Mouse (Mus musculus) heart, postnatal 14 days (tissue): Measurements from ENCODE around the gene Cox17. TPM values are rescaled to one million over a fixed set of nuclear protein-coding genes. Genes with fewer than 3 reads are reported as not detected.
"Not testable (repeated sequence)": the region's sequence is repeated elsewhere in the genome, so short reads cannot be mapped to it uniquely, and the experiment has no call there.

Experiments
- DNase-seq, 2 experiments: peaks; one replicate each; pipeline ENCODE4 v3.0.0; 2021 to 2022
- intact Hi-C: fragments of 180-260 bp; cut with DNase I; formaldehyde crosslinking; loops from one replicate; pipeline ENCODE4 v1.15.1; 2025
- long read RNA-seq, 2 experiments: library from polyadenylated mRNA; stranded (forward); transcript quantifications; one replicate each; pipeline ENCODE4 v2.0.0; 2021
- total RNA-seq, 2 experiments: library from RNA; stranded (reverse); gene quantifications; 2 replicates each; pipeline ENCODE4 v1.2.3; 2021

Gene Cox17
- 100 to 1,000 TPM; 227 to 256 TPM for total RNA-seq
- long read RNA-seq, experiment 1, transcript Cox17-201 (3 exons, 444 nt), result major isoform, 136 of 143 reads
- long read RNA-seq, experiment 1, partial matches to known transcripts, result 0 of 143 reads
- long read RNA-seq, experiment 1, other reads (novel, unspliced or antisense), result 4 of 143 reads
- long read RNA-seq, experiment 2, transcript Cox17-204 (2 exons, 2,396 nt), result minor isoform, 18 of 172 reads
- long read RNA-seq, experiment 2, transcript Cox17-201 (3 exons, 444 nt), result major isoform, 151 of 172 reads
- long read RNA-seq, experiment 2, partial matches to known transcripts, result 0 of 172 reads
- long read RNA-seq, experiment 2, other reads (novel, unspliced or antisense), result 3 of 172 reads

DNA sequence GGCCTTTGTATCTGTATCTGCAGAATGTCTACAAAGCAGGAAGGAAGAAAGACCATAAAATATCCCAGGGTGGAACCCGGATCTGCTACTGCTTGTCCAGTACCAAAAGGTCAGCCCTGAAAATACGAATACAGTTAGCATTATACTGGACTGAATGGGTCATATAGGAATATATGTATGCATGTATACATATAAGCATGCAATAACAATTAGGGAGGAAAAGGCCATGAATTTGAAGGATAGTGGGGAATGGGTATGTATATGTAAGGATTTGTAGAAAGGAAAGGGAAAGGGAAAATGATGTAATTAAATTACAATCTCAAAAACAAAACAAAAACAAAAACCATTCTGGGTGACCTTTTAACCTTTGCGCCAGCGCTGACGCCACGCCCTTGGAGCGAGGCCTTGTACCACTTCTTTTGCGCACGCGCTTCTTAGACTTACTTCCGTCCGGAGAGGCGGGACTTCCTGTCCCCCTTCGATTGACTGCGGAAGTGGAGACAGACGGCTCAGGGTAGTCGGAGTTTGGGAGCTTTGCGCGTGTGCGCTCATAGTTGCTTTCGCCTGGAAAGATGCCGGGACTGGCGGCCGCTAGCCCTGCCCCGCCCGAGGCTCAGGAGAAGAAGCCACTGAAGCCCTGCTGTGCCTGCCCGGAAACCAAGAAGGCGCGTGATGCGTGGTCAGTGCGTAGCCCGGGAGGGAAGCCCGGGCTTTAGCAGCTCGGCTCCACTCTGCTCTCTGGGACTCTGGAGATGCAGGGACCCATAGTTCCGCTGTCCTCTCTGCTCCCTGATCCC lies at the start of gene Cox17, which contains the start of gene Gm21987:
Gene Cox17, plus strand, starts transcription at position 463 of the 797 bp plus-strand sequence.
Gene Gm21987, plus strand, starts transcription at position 512 of the 797 bp plus-strand sequence.
- DNase-seq, result peak; percentile 91 to 94
- intact Hi-C loops, result no loop called here

DNA sequence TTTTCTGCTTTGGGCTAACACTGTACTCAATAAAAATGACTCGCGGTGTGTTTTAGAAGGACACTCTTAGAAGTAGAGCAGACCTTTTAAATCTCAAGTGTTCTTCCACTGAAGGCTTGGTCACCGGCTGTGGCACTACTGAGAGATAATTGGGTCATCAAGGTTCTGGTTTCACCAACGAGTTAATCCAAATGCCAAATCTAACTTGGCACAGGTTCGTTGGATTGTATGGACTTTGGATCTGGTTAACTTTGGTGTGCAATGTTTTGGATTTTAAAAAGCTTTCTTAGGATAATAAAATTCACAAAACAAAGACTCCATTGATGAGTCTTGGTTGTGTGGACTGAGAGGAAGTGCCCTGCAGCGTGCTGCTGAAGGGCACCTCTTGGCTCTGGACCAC lies 48.4 kb upstream of the Cox17 start:
- intact Hi-C loops, result no loop called here
- DNase-seq, result no peak

DNA sequence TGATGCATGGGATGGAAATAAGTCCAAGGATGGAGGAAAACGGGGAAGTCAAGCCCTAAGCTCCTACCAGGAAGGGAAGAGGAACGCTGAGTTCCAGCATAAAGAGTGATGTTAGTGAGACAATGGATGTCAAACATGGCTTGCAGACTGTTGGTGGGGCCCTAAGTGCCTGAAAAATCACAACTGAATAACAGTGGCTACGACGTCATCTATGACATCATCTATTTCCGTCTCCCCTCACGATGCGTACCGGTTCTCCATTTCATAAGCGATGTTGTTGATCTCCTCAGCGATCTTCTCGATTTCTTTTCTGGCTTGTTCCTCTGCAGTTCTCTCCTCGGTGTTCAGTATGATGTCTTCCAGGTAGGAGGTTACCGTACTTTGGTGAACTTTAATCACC lies 44.4 kb upstream of the Cox17 start:
- DNase-seq, result no peak
- intact Hi-C loops, result no loop called here

DNA sequence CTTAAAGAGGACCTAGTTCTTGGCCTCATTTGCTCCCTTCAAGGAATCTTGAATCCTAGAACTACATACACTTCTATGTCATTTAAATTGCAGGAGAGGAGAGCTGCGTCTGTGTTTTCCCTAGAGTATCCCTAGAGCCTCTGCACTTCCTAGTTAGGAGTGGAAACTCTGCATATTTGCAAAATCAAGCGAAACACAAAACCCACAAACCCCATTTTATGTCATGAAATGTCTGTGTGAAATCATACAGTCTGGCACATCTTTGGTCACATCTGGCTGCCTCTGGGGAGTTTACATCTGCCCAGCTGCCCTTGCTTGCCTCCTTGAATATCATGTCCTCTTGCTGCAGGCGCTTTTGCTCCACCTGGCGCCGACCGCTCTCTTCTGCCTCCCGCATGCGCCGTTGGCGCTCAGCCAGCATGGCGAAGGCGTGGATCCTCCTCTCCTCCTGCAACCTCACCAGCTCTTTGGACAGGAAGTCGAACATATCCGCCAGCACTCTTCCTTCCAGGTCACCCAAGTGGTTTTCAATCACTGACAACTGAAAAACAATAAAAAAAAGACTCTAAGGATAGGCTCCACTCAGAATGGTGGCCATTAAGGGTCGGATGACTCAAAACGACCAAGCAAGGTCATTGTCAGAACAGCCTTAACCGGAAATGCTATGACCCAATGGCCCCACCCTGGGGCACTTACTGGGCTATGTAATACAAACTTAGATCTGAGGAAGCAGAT lies 42.2 kb upstream of the Cox17 start:
- DNase-seq, result peak; percentile 34 to 42
- intact Hi-C loops, result no loop called here

DNA sequence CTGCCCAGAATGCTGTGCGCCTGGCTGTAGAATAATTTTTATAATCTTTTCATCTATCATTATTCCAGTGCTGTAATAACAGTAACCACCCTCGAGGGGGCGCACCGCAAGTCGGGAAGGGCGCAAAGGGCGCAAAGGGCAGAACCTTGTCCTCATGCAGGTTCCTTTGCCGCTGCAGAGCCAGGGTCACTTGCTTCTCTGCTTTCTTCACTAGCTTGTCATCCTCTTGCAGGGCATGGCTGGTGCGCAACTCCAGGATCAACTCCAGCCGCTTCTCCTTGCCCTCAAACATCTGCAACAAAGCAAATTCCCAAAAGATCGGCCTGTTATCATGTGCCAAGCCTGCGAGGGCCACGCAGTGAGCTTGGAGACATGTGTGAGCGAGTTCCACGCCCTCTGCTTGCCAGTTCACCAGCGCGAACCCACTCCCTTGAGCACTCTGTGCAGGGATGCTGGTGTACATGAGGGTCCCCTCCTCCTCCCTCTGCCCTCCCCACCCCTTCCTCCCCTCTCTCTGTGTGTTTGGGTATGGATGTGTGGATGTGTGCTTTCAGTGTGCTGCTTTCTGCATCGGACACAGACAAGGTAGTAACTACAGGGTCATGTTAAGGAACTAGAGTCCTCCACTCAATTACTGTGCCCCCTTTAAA lies 40.1 kb upstream of the Cox17 start:
- peak in 1 of 2 experiments; percentile 19 for DNase-seq
- intact Hi-C loops, result no loop called here

DNA sequence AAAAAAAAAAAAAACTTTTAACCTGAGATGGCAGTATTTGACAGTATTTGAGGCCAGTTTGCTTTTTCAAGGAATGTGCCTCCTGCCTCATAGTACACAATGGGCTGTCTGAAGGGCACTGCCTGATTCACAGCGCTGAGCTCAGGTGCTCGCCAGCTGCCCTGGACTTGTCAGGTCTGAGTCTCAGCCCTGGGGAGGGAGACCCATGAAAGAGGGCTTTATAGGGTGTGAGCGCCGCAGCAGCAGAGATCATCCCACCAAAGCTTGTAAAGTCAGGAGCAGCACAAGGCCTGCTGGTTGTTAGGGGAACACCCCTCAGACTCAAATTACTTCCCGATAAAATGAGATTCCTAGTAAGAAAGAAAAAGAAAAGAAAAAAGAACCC lies 39.6 kb upstream of the Cox17 start:
- intact Hi-C loops, result no loop called here
- DNase-seq, result no peak

DNA sequence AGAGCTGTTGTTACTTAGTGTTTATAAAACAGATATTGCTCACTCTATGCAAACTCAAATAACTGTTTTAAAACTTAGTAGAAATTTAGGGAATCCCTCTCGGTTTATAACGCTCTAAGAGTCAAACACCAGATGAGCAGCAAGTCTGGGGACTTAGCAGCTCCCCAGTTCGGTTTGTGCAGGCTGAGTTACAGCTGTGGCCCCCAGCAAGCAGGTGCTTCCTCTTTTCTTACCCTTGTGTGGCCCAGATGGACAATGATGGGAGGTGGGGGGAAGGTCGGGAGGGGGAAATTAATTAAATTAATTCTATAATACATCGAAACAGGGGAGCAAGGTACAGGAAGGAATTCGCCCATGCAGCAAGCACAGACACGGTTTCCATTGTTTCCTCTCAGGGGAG lies 39.1 kb upstream of the Cox17 start:
- intact Hi-C loops, result no loop called here
- no peak for DNase-seq

DNA sequence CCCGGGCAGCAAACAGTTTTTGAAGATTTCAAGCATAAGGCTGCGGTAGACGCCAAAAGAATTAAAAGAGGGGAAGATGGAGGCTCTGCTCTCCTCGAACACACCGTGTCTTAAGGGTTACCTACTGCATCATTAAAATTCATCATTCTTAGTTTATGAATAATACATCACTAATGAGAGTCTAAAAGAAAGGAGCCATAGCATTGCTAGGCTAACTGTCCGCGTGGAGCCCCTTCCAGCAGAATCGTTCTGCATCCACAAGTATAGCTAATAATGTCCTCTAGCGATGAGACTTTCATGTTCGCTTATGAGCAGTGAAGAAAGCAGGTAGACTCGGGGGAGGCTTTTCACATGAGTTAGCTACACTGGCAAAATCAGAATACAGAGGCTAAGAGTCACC lies 38.6 kb upstream of the Cox17 start:
- no peak for DNase-seq
- intact Hi-C loops, result no loop called here

DNA sequence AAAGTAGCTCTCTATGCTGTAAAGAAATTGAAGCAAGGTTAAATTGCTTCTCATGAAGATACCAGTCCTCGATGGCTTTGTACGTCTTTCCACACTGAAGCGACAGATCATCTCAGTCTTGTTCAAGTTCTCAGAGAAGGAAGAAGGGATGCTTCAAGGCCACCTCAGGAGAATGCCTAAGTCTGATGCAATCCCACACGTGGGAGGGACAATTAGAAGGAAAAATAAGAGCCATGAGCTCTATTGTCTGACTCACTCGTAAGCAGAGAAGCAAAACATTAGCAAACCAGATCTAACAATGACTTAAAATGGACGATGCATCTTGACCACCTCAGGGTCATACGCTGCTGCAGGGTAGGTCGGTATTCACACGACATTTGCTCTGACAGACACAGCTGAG lies 28.3 kb upstream of the Cox17 start:
- DNase-seq, result no peak
- intact Hi-C loops, result no loop called here

DNA sequence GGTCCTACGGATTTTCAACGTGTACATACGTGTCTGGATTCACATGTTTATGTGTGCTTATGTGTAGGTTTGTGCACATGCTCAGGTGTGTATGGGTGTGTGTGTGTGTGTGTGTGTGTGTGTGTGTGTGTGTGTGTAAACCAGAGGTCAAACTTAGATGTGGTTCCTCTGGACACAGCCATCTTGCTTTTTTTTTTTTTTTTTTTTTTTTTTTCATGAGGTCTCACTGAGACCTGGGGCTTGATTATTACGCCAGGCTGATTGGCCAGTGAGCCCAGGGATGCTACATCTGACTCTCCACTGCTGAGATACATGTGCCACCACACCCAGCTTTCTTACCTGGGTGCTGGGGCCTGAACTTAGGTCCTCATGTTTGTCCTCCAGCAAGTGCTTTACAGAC lies 27.7 kb upstream of the Cox17 start:
- DNase-seq, result no peak
- intact Hi-C loops, result no loop called here

DNA sequence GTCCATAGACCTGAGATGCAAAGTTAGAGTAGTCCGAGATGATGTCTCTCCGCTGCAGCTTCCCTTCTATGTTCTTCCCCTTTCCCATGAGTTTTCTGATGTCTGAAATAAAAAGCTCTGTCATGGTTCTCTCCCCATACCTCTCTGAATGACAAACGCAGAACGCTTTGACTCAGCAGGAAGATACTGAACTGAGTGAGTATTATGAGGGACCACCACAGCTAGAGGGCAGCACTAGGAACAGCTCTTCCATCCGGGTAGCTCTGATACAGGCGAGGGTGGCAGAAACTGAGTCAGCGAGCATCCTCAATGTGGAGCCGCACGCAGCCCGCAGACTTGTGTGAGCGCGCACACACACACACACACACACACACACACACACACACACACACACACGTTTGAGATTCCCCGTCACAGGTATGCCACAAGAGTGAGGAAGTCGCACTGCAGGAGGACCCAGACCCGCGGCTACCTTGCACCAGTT lies 25.3 kb upstream of the Cox17 start:
- intact Hi-C loops, result no loop called here
- DNase-seq, result peak; percentile 17 to 52

DNA sequence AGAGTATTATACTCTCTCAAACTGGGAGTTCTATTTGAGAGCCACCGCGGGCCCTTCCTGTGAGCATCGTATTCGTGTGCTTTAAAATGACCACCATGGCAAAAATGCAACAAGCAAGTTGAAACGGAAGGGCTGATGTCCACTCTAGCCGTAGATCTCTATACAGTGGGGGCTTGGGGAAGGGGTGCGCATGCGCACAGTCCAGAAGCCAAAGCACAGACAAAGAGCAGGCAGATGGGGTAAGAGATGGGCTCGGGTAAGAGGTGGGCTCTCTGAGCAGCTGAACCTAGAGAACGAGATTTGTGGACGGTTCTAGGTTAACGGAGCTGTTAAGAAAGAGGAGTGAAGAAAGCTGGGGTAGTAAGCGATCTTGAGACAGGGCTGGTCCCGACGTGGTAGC lies 22.5 kb upstream of the Cox17 start:
- intact Hi-C loops, result no loop called here
- DNase-seq, result no peak

DNA sequence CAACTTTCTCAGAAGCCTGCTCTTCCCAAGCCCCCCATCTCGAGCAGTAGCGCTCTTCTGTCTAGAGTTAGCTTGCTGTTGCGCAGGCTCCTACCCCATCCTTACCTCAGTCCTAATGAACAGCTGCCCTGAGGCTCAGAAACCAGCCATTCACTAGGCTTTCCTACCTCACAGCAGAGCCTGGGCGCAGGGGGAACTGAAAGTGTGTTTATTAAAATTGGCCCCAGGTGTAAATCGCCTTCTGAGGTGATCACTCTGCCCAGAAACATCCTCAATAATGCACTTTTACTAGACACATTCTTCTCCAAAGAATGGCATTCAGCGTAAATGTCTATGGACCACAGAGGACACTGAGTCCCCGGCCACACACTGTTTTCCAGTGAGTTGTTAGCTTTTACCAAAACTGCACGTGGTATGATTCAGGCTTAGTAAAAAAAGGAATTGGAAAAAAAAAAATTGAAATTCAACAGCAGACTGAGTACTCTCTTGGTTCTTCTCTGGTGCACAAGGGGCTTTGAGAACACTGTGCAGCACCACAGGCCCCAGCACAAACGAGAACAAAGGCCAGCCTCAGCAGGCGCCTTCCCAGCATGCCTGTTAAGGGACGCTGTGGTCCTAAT lies 19.9 kb upstream of the Cox17 start:
- DNase-seq, result no peak
- intact Hi-C loops, result no loop called here

DNA sequence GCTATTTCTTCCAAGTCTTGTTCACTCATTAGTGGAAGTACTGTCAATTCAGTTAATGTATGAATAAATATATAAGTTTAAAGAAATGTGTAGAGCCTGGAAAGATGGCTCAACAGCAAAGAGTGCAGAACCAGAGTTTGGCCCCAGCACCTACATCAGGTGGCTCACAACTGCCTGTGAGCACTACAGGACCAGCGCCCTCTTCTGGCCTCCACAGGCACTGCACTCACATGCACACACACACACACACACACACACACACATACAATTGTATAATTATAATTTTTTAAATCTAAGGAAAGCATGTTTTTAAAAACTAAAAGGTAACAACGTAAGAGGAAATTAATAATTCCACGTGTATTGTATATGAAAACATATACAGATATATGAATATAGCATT lies 17.5 kb upstream of the Cox17 start:
- no peak for DNase-seq
- intact Hi-C loops, result no loop called here

DNA sequence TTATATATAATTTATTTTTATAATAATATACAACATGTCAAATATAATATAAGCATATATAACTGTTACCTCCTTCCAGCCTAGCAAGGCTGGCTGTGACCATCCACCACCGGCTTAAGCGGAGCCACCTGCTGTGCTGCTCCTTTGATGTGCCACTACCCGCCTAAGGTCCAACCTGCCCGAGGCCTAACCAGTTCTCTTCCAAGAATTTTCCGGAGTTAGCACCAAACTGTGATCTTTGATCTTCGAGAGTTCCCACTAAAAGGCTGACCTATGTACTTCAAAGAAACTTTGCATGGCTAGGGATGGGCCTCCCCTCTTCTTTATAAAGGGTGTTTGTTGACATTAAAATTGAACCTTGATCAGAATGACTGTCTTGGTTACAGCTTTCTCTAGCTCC lies 12.4 kb upstream of the Cox17 start:
- DNase-seq, result no peak
- intact Hi-C loops, result no loop called here

DNA sequence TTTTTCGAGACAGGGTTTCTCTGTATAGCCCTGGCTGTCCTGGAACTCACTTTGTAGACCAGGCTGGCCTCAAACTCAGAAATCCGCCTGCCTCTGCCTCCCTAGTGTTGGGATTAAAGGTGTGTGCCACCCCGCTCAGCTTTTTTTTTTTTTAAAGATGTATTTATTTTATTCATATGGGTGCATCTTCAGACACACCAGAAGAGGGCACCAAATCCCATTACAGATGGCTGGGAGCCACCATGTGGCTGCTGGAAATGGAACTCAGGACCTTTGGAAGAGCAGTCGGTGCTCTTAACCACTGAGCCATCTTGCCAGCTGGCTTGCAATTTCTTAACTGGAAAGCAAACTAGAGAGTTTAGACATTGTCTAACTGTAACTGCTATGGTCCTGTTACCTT lies 8.7 kb upstream of the Cox17 start:
- intact Hi-C loops, DNase-seq: not testable (repeated sequence)

DNA sequence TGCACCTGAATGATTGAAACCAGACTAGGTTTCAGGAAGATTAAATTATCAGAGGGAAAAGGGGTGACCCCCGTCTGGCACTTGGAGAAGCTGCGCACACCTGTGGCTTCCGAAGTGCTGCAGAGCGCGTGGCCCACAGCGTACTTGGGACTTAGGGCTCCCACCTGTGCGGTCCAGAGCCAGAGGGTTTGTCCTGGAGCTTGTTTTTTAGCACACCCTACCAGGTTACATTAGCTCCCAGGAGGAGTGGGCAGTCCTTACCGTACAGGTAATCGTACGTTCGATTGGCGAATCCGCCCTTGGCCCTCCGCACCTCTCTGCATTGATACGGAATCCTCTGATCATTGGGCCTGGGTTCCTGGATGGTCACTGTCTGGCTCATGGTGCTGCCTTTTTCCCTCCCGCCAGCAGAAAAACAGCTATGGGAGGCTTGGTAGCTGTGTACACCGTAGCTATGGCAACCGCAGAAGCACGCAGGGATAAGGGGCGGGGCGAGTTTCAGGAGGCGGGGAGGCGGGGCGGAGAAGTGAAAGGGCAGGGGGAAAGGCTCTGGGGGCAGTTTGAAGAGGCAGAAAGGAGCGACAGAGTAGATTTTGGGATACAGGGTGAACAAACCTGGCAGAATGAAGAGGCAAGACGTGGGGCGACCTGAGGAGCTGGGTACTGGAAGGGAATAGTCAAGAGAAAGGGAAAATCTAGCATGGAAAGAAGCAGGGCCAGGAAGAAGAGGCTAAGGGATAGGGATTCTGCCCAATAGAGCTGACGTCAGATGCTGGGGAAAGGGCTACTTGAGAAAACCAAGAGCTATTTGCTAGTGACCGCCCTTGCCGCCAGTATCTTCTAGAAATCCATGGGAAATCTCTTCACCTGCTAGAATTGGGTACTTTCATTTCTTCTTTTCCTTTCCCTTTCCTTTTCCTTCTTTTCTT lies 5.1 kb upstream of the Cox17 start, which contains the start of gene Maats1:
Gene Maats1, minus strand, starts transcription at position 748 of the 929 bp plus-strand sequence.
- intact Hi-C loops, result no loop called here
- DNase-seq, result peak; percentile 76 to 82

DNA sequence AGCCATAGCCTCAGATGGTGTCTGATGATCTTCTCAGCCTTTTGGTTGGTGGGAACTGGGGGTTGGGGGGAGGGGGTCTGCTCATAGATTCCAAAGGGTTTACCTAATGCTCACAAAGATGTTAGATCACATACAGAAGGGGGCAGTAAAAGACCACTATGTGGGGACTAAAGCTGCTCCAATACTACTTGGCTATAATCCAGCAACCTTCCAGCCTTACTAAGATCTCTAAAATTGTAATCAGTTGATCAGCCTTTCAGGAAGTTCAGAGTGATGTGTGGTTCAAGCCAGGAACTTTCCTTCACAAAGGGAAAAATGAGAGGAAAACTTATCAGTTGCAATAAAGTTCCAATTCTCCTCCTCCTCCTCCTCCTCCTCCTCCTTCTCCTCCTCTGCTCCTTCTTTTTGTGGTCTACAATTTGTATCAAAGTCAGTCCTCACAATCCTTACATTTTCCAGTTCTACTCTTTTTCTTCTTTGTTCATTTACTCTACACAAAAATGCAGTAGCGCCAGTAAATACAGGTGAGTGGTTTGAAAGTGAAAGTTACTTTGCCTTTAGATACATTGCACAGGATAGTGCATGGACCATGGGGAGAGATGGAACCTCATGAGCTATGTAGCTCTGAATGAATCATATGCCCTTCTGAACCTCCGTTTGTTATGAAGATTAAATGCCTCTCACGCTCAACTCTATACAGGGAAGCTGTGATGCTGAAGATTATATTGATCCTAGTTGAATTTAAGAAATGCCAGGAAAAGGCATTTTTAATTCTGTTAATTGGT lies 1.7 kb upstream of the Cox17 start:
- DNase-seq, result no peak
- intact Hi-C loops, result loop anchor here (1.0 to 2.0 kb wide), 2 partner anchors 140 to 161 kb away; no protein-coding TSS in a partner anchor
